Mouse (Mus musculus) natural killer cell, adult 2 months (primary cell): ENCODE data around the gene Adora1.

Source experiments
- DNase-seq, 2 experiments: peaks; one replicate each; pipeline ENCODE4 v3.0.0; 2022; ENCODE audit warnings: low spot score in 2 of 2

Gene Adora1

DNA sequence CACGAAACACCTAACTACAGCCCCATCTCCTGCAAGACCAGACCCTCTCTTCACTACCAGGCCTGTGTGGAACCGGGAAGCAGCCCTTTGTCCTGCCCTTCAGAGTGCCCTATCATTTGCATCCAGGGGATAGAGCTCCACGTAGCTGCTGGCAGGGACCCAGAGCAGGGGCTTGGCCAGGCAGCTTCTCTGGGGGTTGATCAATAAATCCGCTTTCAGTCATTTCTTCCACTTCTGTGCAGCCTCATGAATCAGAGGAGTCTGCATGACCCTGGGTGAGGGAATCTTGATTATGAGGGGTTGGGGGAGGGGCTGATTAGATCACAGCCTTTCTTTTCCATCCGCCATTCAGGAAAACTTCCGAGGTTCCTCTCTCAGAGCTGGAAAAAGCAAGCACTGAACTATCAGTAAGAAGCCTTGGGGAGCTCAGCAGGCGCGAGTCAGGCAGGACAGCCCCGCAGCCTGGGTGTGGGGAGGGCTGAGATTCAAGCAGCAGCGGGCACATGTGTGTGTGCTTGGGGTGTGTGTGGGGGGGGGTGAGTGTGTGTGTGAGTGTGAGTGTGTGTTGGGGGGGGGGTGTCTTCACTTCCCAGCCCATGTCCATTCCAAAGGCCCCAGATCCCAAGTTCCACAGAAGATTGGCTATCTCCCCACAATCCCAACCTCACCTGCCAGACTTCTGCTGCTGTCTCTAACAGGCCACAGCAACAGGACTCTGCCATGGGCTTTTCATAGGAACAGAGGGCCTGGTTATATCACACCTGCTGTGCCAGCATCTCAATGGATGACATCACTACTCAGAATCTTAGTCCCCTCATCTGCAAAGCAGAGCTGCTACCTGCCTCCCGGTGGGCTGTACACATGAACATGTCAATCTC lies 19.2 kb downstream of the Adora1 start:
- no peak for DNase-seq

DNA sequence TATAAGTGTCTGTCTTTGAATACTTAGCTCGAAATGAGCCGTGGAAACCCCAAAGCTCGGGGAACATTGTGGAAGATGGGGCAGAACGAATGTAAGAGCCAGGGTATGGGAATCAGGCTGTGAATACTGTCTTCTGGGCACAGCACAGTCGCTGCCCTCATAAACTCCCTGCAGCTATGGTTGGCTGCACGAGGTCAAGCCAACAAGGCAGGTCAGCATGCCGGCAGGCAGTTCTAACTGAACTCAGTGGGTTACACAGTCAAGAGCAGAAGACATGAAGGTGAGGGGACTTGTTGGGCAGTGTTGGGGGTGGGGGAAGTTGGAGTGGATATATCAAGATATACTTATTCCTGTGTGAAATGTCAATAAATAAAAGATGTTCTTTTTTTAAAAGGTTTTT lies 20.2 kb downstream of the Adora1 start:
- DNase-seq = no peak

DNA sequence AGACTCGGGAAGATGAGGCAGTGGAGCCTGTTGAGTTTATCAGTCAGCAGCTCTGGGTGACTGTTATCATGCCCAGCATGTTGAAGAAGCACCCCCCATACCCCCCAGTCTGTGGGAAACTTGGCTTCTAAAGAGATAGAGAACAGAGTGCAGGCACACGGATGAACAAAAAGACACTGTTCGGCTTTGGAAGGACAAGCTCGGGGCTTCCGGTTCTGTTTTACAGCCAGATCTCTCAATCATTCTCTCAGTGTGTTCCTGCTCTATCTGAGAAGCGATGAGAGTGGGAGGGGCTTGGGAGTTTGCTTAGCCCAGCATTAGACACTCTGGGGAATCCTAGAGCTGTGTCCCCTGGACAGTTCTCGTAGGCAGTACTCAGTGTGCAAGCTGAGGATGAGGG lies 21.8 kb downstream of the Adora1 start:
- DNase-seq = no peak

DNA sequence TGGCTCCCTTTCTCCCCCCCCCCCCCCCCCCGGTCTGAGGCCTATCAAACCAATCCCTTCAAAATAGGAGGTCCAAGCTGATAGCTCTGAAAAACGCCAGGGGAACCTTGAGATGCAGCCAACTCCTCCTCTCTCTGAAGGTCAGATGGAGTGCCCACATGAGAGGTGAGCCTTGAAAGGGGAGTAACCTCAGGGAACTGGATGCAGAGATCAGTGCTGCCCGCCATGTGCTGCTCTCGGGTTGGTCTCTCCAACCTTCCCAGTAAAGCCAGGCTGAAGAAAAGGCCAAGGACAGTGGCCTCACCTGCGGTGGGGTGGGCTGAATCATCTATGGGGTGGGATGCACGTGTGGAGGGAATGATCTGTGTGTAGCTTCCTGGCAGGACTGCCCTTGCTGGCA lies 22.9 kb downstream of the Adora1 start:
- DNase-seq = no peak

DNA sequence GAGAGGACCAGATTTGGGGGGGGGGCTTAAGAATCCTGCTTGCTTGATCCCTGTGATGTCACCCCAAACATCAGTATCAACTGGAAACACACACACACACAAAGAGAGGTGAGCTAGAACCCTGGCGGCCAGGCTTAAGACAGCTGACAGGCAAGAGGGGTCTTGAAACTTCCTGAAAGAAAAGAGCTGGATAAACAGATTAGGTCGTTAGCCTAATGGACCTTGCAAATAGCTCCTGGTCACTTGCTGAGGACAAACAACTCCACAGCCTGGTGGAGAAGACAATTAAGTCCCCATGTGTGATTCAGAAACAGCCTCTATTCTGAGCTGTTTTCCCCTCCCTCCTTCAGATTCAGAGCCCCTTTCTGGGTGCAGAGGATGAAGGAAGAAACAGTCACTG lies 23.6 kb downstream of the Adora1 start:
- DNase-seq = no peak

DNA sequence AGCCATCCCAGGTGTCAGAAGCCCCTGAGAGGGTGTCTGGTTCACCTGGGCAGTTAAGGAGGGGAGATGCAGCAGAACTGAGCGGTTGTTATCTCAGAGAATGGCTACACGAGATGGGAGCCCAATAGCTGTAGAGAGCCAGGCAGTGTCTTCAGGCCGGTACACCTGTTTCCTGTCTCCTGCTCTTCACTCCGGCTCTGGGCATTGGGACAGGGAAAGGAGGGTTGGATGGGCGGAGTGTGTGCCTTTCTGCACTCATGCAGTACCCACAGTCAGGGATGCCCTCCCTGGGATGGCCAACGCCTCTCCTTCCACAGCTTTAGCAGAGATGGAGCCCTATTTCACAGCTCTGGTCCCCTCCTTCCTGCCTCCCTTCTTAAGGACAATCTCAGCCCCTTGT lies 24.2 kb downstream of the Adora1 start:
- no peak for DNase-seq

DNA sequence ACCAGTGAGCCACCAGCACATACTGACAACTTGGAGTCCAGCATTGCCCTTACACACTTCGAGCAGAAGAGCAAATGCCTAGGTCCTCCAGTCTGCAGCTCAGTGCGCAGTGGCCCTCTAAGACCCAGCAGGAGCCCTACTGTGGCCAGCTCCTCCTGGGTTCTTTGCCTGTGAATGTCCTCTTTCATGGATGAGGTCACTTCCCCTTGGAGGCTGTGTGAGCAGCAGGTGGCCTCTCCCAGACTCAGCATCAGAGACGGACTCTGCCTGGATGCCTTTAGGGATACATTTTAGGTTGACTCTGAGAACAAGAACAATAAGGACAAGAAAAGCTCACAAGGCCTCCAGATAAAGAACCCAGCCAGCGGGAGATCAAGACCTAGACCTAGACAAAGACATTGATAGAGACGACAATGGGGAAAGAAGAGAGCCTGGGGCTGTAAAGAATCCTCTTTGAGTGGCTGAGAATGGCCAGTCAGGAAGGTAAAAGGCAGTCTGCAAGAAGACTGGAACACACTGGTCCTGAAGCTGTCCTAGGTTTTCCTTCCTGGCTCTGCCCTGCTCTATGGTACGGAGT lies 25.0 kb downstream of the Adora1 start:
- DNase-seq = no peak

DNA sequence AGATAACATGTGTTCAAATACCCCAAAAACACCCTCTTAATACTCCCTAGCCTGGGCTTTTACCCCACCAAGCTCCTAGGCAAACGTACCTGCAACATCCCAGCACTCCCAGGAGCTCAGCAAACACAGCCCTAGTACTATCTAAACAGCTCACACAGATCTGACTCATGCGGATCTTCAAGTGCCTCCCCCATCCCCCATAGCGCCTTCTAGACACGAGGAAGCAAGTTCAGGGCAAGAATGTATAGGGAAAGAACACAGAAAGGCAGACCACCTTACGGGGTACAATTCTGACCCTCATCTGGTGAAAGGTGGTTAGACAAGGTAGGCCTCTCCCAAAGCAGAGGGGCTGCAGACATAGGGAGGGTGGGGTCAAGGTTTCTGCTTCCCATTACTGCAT lies 29.1 kb downstream of the Adora1 start:
- no peak for DNase-seq

DNA sequence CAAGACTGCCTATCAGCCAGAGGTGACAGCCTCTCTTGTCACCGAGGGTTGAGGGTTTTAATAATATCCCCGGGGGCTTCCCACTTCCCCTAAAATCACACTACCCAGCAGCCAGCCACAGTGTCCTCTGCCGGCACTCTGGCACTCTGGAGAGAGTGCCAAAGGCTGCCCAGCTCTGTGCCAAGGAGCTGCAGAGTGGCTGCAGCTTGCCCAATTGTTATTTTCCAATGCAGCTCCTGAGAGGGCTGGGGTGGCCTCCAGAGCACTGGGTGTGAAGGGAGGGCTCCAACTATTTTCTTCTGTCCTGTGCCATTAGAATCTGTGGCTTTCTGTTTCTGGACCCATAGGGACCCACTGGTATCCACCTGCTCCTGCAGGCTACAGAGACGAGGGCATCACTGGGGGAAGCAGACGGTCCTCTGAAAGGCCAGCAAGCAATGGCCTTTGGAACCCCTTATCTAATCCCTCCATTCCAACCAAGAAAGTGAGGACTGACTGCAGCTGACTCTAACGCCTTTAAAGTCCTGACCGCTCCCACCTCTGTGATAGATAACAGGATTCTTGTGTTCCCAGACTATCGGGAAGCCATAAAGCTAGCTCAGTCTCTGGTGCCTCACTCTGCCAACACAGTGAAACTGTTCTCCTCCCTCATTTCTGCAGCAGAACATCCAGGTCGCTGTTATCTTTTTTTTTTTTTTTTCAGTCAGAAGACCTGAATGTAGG lies 29.8 kb downstream of the Adora1 start:
- no peak for DNase-seq

DNA sequence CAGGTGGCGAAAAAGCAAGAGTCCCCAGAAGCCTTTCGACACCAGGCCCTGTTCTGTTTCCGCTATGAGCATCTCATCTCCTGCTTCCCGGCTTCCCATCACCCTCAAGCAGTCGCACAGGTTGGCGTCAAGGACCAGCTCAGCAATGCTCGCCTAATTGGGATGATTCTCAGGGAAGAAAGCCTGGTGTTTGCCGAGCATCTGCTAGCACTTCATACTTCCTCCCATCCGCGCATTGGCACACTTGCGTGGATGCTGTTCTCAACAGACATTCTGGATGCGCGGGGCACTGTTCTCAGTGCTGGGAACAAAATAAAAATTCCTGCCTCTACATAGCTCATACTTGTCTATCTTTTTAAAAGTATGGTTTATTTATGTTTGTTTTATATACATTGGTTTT lies 31.0 kb downstream of the Adora1 start:
- DNase-seq = no peak

DNA sequence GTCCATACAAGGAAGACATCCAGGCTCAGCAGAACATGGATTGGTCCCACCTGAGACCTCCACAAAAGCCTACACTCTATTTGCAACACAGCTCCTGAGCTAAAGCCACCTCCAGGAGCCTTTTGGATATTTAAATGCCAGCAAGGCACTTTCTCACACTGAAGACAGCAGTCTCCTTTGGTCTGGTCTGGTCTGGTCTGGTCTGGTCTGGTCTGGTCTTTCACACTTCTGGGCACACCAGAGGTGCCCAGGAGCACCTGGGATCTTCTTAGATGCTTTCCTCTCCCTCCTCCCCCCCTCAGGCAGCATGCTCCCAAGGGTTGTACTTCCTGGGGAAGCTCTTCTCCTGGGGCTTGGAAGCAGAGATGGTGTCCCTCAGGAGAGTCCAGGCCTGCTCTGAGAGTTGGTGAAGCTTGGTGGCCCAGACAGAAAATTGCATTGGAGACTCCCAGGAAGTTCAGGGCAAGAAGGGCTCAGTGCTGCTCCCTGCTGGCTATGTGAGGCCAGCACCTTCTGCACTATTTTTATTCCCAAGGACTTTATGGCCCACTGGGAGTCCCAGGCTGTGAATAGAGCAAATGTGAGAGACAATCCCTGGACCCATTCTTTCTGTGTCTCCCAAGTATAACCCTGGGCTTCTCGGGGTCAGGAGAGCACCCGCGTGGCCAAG lies 33.3 kb downstream of the Adora1 start:
- peak in 1 of 2 experiments; percentile 13 for DNase-seq

DNA sequence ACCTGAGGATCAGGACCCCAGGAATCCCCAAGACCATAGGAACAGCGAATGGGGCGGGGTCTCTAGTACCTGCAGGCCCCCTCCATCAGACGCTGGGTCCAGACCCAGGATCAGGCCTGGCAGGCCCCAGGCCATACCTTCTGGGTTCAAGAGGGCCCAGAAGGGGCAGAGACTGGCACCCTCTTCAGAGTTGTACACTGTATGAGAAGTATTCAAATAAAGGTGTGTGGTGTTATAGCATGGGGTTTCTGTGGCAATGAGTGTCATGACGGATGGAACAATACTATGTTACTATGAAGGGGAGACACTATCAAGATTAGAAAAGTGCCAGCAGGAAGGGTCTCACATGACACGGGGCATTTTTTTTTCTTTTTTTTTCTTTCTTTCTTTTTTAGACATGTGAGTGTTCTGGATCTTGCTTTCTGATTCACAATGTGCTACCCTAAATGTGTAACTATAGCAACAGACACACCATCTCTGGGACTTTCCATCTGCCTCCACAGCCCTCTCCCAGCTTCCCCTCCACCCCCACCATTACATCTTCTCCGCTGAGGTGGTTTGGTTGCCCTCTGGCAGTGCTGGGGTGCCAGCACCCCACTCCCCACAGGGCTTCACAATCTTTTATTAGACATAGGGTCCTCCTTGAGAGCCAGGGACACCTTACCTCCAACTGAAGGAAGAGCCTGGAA lies 34.1 kb downstream of the Adora1 start:
- no peak for DNase-seq

DNA sequence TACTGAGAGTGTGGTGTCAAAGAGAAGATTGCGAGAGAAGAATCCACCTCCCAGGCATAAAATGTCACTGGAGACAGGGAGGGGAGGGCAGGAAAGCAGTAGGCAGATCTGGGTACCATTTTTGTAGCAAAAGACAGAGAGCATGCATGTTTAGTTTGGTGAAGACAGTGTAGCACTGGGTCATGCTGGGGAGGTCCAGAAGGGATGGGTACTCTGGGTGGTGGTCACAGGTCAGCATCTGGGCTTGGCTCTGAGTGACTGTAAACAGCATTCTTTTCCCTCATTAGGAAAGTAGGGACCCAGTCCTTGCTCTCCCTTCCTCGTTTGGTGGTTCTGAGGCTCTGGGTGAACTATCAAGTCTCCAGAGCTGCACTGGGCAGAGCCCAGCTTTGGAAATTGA lies 34.8 kb downstream of the Adora1 start:
- no peak for DNase-seq

DNA sequence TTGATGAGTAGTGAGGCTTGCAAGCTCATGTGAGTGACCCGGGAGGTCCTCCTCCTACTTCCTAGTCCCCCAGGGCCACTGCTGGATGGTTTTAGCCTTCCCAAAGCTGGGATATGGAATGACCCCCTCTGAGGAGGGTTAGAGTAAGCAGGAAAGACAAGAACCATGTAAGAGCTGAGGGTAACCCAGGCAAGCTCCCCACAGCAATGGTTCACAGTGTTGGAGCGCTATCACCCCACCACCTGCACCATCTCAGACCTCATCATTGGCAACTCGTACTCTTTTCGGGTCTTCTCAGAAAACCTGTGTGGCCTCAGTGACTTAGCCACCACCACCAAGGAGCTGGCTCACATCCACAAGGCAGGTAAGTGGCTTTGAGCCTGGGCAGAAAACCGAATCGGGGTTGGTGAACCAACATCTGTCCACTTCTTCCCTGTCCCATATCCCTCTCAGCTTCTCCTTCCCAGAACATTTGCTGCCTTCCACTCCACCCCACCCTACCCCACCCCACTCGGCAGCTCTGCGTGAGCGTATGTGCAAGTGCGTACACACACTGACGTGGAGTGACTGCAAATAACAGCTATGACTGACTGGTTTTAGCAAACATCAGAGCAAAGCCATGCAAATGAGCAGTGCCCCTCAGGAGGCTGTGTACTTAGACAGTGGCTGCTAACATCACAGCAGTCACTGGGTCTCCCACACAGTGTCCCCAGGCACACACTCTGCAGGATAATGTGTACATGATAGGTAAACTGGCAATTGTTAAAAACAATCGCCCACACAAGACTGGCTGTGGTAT lies 36.8 kb downstream of the Adora1 start:
- no peak for DNase-seq

DNA sequence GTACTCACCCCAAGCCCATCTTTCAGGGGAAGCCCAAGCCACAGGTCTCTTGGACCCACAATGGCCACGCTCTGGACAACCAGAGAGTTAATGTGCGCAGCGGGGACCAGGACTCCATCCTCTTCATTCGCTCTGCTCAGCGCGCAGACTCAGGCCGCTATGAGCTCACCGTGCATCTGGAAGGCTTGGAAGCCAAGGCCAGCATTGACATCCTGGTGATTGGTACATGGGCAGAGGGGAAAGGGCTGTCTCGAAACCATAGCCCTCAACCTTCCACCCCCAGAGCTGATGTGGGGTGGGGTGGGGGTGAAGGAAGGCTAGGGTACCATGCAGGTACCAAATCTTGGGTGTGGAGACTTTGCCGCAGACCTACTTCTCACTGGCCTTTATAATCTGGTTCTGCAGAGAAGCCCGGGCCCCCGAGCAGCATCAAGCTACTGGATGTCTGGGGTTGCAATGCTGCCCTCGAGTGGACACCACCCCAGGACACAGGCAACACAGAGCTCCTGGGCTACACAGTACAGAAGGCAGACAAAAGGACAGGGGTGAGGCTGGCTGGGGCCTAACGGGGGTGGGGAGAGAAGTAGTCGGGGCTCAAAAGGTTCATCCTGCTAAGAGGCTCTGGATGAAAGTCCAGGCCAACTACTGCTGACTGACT lies 37.8 kb downstream of the Adora1 start:
- DNase-seq = no peak

DNA sequence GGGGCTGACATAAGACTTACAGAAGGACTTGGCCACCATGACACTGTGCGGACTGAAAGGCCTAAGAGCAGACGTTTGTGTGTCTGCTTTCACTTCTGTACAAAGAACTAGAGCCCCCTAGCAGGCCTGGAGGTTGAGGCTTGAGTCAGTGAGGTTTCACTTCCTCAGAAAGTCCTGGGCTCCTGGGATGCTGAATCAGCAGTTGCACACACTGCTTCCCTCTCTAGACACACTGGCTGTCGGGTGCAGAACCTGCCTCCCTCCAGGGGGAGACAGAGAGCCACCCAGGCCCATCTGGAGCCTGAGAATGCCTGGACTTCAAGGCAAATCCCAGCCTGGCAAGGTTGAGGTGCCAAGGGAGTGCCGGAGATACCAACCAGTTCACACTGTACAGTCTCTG lies 38.8 kb downstream of the Adora1 start:
- peak; percentile 4 to 83 for DNase-seq

DNA sequence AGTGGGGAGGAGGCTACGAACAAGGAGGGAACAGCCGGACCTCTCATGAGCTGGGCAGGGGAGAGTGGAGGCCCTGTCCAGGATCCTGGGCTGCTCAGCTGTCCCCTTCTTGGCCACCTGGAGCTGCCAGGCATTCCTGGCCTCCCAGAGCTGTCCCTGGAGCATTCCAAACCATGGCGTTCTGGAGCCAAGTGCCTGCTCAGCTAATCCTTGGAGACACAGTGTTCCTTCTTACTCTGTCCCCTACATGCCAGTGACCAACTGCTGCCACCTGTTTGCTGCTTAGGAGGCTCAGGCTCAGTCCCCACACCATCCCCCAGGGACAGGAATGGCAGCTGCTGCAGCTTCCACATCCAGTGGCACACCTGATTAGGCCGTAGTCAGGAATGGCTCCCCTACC lies 39.3 kb downstream of the Adora1 start:
- no peak for DNase-seq

DNA sequence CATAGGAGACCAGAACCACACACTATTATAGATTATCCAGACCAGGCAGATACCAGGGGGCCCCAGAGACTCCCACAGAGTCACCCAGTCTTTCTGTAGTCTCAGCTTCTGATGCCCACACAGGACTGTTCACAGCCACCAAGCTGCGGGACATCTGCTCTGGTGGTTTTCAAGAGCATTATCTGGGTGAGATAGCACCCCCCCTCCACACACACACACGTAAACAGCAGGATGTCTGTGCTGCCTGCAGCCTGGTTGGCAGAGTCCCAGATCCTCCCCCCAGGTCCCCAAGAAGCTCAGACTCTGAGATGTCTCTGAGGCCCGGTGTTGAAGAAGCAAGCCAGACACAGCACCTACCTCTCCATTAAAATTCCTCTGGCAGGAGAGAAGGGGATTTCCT lies 39.7 kb downstream of the Adora1 start:
- DNase-seq = no peak

DNA sequence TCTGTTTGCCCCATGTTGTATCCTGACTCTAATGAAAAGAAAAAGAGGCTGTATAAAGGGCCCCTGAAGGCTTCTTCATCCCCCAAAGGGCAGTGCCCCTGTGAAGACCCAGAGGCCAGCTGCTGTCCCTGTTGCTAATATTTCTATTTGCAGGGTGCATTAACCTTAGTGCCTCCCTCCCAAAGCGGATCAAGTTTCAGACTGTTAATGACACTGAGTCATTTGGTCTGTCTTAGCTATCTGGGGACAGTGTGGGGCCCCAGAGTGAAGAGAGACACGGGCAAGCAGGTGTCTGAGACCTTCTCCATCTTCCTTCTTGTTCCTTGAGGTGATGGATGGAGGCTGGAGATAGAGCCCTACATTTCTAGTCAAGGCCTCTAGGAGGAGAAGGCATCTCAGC lies 40.1 kb downstream of the Adora1 start:
- no peak for DNase-seq

DNA sequence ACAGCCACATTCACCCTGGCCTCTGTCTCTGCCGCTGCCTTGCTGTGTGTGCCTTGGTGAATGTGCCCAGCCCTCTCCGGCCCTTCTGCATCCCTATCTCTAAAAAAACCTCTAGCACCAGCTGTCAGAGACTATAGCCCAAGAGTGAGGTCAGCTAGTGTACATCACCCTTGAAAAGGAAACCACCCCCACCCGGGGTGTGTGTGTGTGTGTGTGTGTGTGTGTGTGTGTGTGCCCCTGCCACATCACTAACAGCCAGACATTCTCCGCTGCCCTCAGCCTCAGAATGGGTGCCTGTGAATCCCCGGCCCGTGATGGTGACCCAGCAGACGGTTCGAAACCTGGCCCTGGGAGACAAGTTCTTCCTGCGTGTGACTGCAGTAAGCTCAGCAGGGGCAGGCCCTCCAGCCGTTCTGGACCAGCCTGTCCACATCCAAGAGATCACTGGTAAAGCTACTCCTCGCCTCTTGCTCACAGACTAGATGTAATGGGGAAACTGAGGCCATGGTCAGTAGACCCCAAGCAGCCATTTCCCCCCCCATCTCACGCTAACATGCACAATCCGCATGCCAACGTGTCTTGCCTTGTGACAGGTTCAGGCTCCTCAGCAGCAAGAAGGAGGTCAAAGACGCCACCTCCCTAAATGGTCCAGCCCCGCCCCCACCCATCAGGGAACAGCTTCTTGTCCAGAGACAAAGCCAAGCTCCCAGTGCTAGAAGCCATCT lies 40.8 kb downstream of the Adora1 start:
- no peak for DNase-seq
